Mouse (Mus musculus) skeletal muscle tissue, adult 2 months (tissue): ENCODE results near the gene Marf1.
A peak's percentile ranks its signal among the peaks of the same experiment; 100 is the strongest.

Experiments used
- DNase-seq: peaks from one replicate; pipeline ENCODE4 v3.0.0-alpha.2; 2012; ENCODE audit warnings: low read depth, low spot score

Marf1 gene

GRCm38 (mm10) chr16:14137976-14138561 lies 25.1 kb downstream of the Marf1 start:
- DNase-seq = no peak

- no peak for DNase-seq
These were observed 28.1 kb downstream of the Marf1 start for GRCm38 (mm10) chr16:14135014-14135413.

GRCm38 (mm10) chr16:14131838-14132237 lies 31.3 kb downstream of the Marf1 start:
- DNase-seq = no peak

GRCm38 (mm10) chr16:14131376-14131775 lies 31.8 kb downstream of the Marf1 start:
- DNase-seq = no peak

GRCm38 (mm10) chr16:14130796-14131195 lies 32.4 kb downstream of the Marf1 start:
- DNase-seq = no peak

- no peak for DNase-seq
These were observed 34.2 kb downstream of the Marf1 start for GRCm38 (mm10) chr16:14128977-14129376.

- DNase-seq = no peak
These were observed 37.9 kb downstream of the Marf1 start for GRCm38 (mm10) chr16:14125253-14125652.

GRCm38 (mm10) chr16:14124709-14125108 lies 38.4 kb downstream of the Marf1 start:
- DNase-seq = no peak

- no peak for DNase-seq
These were observed 39.2 kb downstream of the Marf1 start for GRCm38 (mm10) chr16:14123901-14124300.

GRCm38 (mm10) chr16:14122586-14122985 lies 40.6 kb downstream of the Marf1 start:
- DNase-seq = no peak

GRCm38 (mm10) chr16:14121563-14121962 lies 41.6 kb downstream of the Marf1 start:
- DNase-seq = no peak

GRCm38 (mm10) chr16:14120941-14121340 lies 42.2 kb downstream of the Marf1 start:
- DNase-seq = no peak

- no peak for DNase-seq
These were observed 45.9 kb downstream of the Marf1 start for GRCm38 (mm10) chr16:14117299-14117698.

GRCm38 (mm10) chr16:14112742-14113141 lies 50.4 kb downstream of the Marf1 start:
- no peak for DNase-seq

GRCm38 (mm10) chr16:14112133-14112532 lies 51.0 kb downstream of the Marf1 start:
- no peak for DNase-seq

GRCm38 (mm10) chr16:14110922-14111321 lies 52.2 kb downstream of the Marf1 start:
- no peak for DNase-seq

- DNase-seq = peak; percentile 8
These were observed 53.4 kb downstream of the Marf1 start for GRCm38 (mm10) chr16:14109651-14110230.

GRCm38 (mm10) chr16:14105891-14106290 lies 57.3 kb downstream of the Marf1 start:
- peak; percentile 39 for DNase-seq

- DNase-seq = no peak
These were observed 71.4 kb downstream of the Marf1 start for GRCm38 (mm10) chr16:14091771-14092170.

GRCm38 (mm10) chr16:14089296-14089695 lies 73.9 kb downstream of the Marf1 start:
- no peak for DNase-seq

GRCm38 (mm10) chr16:14088249-14088648 lies 74.9 kb downstream of the Marf1 start:
- DNase-seq = no peak

- DNase-seq = no peak
These were observed 80.2 kb downstream of the Marf1 start for GRCm38 (mm10) chr16:14082925-14083324.

GRCm38 (mm10) chr16:14070471-14071169 lies 92.5 kb downstream of the Marf1 start:
- DNase-seq = no peak
